Mouse (Mus musculus): ENCODE results near the gene Pdcd6ip. TPM values are rescaled to one million over a fixed set of nuclear protein-coding genes. Genes with fewer than 3 reads are reported as not detected.
A peak's percentile ranks its signal among the peaks of the same experiment; 100 is the strongest.

The Pdcd6ip gene
- total and polyA plus RNA-seq, 2 experiments from 2014 or later, result 25.8 to 28.7 TPM

DNA sequence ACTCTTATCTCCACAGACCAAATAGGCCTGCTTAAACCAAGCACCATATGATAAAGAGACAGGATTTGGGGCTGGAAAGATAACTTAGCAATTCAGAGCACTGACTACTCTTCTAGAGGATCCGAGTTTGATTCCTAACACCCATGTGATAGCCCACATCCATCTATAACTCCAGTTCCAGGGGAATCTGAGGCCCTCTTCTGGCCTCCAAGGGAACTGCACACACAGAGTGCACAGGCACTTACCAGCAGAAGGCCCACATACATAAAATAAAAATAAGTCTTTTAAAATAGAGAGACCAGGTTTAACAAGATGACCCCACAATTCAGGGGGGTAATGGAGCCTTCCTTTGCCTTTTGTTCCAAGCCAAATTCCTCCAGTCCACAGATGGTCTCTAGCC, 79.3 kb downstream of the Pdcd6ip start:
- H3K4me1 ChIP-seq (ENCODE audit: insufficient read depth, low read length), result 0 out of 2 replicates have a peak, but pooled peaks cover 2% of the 10 kb centered on the region
- no peak for ATAC-seq (ENCODE audit: low FRiP score)
- H3K4me2 ChIP-seq (ENCODE audit: low read depth, low read length, poor library complexity, severe bottlenecking), result no peak overlapping the region
- no peak overlapping the region for H3K27ac ChIP-seq (ENCODE audit: low read depth, low read length)
- no peaks in the 10 kb centered on the region for H3K9me3 ChIP-seq (ENCODE audit: low read length)
- WGBS, result 93% methylated on average over 1 of the region's 1 CpGs
- DNase-seq (ENCODE audit: low spot score), result no peak
- H3K36me3 ChIP-seq (ENCODE audit: insufficient read depth, low read length), result no peaks in the 10 kb centered on the region
- no peaks in the 10 kb centered on the region for H3K27me3 ChIP-seq (ENCODE audit: insufficient read depth, low read length)
- peak; percentile 55 for TF ChIP-seq CTCF (IDR thresholded peaks at IDR 0.05)
- no peak overlapping the region for H3K9ac ChIP-seq (replicated peaks; ENCODE audit: low read length, poor library complexity, severe bottlenecking)
- no peak overlapping the region for H3K4me3 ChIP-seq (ENCODE audit: low read depth, low read length)

DNA sequence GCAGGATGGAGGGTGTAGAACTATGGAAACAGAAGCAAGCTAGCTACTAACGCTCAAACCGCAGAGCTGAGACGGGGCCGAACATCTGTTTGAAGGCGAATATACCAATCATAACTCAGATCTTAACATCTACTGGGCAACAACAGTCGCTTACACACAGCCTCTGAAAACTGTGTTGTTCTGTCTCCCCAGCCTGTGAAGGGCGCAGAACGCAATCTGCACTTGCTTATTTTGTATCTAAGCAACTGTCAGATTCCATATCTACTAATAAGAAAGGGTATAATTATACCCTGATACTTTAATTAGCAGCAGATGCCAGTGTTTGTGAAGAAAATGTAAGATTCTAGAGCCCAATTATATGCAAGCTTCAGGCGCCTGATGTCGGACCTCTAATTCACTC, 81.3 kb downstream of the Pdcd6ip start:
- DNase-seq (ENCODE audit: low spot score) (no peak), ATAC-seq (ENCODE audit: low FRiP score) (no peak)

DNA sequence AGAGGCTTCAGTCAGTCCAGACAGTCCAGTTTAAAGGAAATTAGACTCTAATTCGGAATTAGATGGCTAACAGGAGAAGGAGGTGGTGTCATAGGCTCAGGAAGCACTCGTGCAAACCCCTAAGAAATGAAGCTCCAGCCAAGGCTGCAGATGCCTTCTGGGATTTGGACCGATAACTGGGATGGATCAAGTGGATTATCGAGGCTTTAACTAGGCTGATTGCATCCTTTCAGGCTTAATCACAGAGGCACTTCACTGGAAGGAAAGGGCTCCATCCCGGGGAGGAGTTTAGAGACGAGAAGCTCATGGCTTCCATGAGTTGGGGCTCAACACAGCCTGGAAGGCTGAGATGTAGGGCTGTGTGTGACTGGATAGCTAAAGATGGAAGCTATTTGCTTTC, 84.0 kb downstream of the Pdcd6ip start:
- H3K4me1 ChIP-seq (ENCODE audit: insufficient read depth, low read length), result no peaks in the 10 kb centered on the region
- H3K36me3 ChIP-seq (ENCODE audit: insufficient read depth, low read length), result no peaks in the 10 kb centered on the region
- no peak overlapping the region for H3K27ac ChIP-seq (ENCODE audit: low read depth, low read length)
- no peak overlapping the region for H3K9ac ChIP-seq (replicated peaks; ENCODE audit: low read length, poor library complexity, severe bottlenecking)
- DNase-seq (ENCODE audit: low spot score) (no peak), ATAC-seq (ENCODE audit: low FRiP score) (no peak)
- no peak overlapping the region for H3K4me2 ChIP-seq (ENCODE audit: low read depth, low read length, poor library complexity, severe bottlenecking)
- no peaks in the 10 kb centered on the region for H3K27me3 ChIP-seq (ENCODE audit: insufficient read depth, low read length)
- no peak for TF ChIP-seq CTCF (IDR thresholded peaks at IDR 0.05)
- WGBS, result 53% methylated on average over 6 of the region's 6 CpGs
- H3K4me3 ChIP-seq (ENCODE audit: low read depth, low read length), result no peak overlapping the region
- H3K9me3 ChIP-seq (ENCODE audit: low read length), result no peaks in the 10 kb centered on the region

More for the DNA sequence above, 81.3 kb downstream of the Pdcd6ip start:
- H3K4me3 ChIP-seq (ENCODE audit: low read depth, low read length), result no peak overlapping the region
- H3K36me3 ChIP-seq (ENCODE audit: insufficient read depth, low read length), result no peaks in the 10 kb centered on the region
- H3K9me3 ChIP-seq (ENCODE audit: low read length), result no peaks in the 10 kb centered on the region
- H3K4me1 ChIP-seq (ENCODE audit: insufficient read depth, low read length), result 0 out of 2 replicates have a peak, but pooled peaks cover 2% of the 10 kb centered on the region
- WGBS, result 80% methylated on average over 10 of the region's 10 CpGs
- H3K9ac ChIP-seq (replicated peaks; ENCODE audit: low read length, poor library complexity, severe bottlenecking), result no peak overlapping the region
- H3K27me3 ChIP-seq (ENCODE audit: insufficient read depth, low read length), result no peaks in the 10 kb centered on the region
- no peak for TF ChIP-seq CTCF (IDR thresholded peaks at IDR 0.05)
- H3K27ac ChIP-seq (ENCODE audit: low read depth, low read length), result no peak overlapping the region
- no peak overlapping the region for H3K4me2 ChIP-seq (ENCODE audit: low read depth, low read length, poor library complexity, severe bottlenecking)

DNA sequence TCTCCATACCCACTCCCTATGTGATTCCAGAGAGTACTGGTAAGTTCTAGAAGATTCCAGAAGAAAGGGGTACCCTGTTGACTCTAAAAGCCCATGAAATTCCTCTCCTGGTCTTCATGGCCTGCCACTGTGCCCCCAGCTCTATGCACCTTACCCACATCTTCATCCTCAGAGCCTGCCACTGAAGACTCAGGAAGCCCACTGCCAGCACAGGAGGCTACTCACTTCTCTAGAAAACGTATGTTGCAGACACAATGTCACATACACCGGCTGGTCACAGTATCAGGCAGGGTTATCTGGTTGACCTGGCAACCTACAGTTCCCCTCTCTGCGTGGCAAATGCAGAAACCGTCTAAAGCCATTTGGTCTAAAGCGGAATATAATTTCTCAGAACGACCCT, 91.0 kb downstream of the Pdcd6ip start:
- Histone ChIP-seq H3K4me3 (ENCODE audit: low read depth, low read length) (no peak overlapping the region), H3K27ac (ENCODE audit: low read depth, low read length) (no peak overlapping the region), H3K9ac (replicated peaks; ENCODE audit: low read length, poor library complexity, severe bottlenecking) (no peak overlapping the region), H3K4me1 (ENCODE audit: insufficient read depth, low read length) (no peaks in the 10 kb centered on the region), H3K36me3 (ENCODE audit: insufficient read depth, low read length) (no peaks in the 10 kb centered on the region), H3K9me3 (ENCODE audit: low read length) (no peaks in the 10 kb centered on the region), H3K27me3 (ENCODE audit: insufficient read depth, low read length) (no peaks in the 10 kb centered on the region), H3K4me2 (ENCODE audit: low read depth, low read length, poor library complexity, severe bottlenecking) (no peak overlapping the region)
- 91% methylated on average over 6 of the region's 6 CpGs for WGBS
- no peak for TF ChIP-seq CTCF (IDR thresholded peaks at IDR 0.05)
- ATAC-seq (ENCODE audit: low FRiP score) (no peak), DNase-seq (ENCODE audit: low spot score) (no peak)

DNA sequence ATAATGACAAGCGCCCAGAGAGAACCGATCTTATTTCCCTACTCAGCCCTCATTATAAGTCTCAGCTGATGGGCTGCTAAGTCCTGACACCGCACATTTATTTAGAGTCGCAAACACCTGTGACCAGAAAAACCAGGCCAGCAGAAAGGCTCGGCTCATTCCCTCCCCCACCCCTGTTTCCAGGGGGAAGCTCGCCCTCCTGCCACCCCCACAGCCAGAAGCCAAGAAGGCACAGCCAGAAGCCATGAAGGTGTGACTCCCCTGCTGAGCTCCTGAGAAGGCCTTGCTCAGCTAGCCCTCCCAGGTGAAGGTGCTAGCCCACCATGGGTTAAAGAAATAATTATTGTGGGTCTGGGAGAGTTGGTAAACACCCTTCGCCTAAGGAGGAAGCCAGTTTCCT, 97.3 kb downstream of the Pdcd6ip start:
- Histone ChIP-seq H3K4me3 (ENCODE audit: low read depth, low read length) (no peak overlapping the region), H3K27me3 (ENCODE audit: insufficient read depth, low read length) (no peaks in the 10 kb centered on the region), H3K4me2 (ENCODE audit: low read depth, low read length, poor library complexity, severe bottlenecking) (no peak overlapping the region), H3K4me1 (ENCODE audit: insufficient read depth, low read length) (no peaks in the 10 kb centered on the region), H3K27ac (ENCODE audit: low read depth, low read length) (no peak overlapping the region), H3K9me3 (ENCODE audit: low read length) (no peaks in the 10 kb centered on the region), H3K9ac (replicated peaks; ENCODE audit: low read length, poor library complexity, severe bottlenecking) (no peak overlapping the region), H3K36me3 (ENCODE audit: insufficient read depth, low read length) (no peaks in the 10 kb centered on the region)
- no peak for TF ChIP-seq CTCF (IDR thresholded peaks at IDR 0.05)
- WGBS, result 71% methylated on average over 7 of the region's 7 CpGs
- ATAC-seq (ENCODE audit: low FRiP score), result no peak
- DNase-seq (ENCODE audit: low spot score), result no peak

DNA sequence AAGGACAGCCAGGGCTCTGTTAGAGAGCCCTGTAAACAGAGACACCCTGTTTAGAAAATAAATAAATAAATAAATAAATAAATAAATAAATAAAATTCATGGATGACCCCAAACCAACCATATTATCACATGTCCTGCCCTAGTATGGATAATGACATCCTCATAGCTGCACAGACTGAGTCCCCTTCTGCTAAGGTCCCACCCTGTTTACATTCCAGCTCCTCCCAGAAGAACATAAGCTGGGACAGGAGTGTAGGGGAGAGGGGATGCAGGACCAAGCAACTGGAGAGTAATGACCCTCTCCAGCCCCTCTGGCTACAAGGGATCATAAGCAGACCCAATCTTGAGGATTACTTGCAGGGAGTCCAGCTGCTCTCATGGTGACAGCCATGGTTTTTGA, 105.9 kb downstream of the Pdcd6ip start:
- Histone ChIP-seq H3K4me1 (ENCODE audit: insufficient read depth, low read length) (no peaks in the 10 kb centered on the region), H3K27me3 (ENCODE audit: insufficient read depth, low read length) (no peaks in the 10 kb centered on the region), H3K4me2 (ENCODE audit: low read depth, low read length, poor library complexity, severe bottlenecking) (no peak overlapping the region), H3K9ac (replicated peaks; ENCODE audit: low read length, poor library complexity, severe bottlenecking) (no peak overlapping the region), H3K9me3 (ENCODE audit: low read length) (no peaks in the 10 kb centered on the region), H3K27ac (ENCODE audit: low read depth, low read length) (no peak overlapping the region), H3K36me3 (ENCODE audit: insufficient read depth, low read length) (no peaks in the 10 kb centered on the region), H3K4me3 (ENCODE audit: low read depth, low read length) (no peak overlapping the region)
- no peak for ATAC-seq (ENCODE audit: low FRiP score)
- no peak for DNase-seq (ENCODE audit: low spot score)
- TF ChIP-seq CTCF (IDR thresholded peaks at IDR 0.05), result no peak

Other genes starting within 250 kb of the Pdcd6ip start
- gene Clasp2, start 33.2 kb upstream of the Pdcd6ip start, total RNA-seq (2014; rRNA removed), result 266 and 311 TPM in 2 replicates
- 109 and 120 TPM in 2 replicates for gene Clasp2, start 33.2 kb upstream of the Pdcd6ip start, polyA plus RNA-seq (2015; fragmentation: Nextera tagmentation; extraction: Ambion mirVana)
- gene Ubp1, start 222.7 kb upstream of the Pdcd6ip start, total RNA-seq (2014; rRNA removed), result 68.4 and 80.5 TPM in 2 replicates
- 17.2 and 19.2 TPM in 2 replicates for gene Ubp1, start 222.7 kb upstream of the Pdcd6ip start, polyA plus RNA-seq (2015; fragmentation: Nextera tagmentation; extraction: Ambion mirVana)